Mouse (Mus musculus): ENCODE data around the gene Vstm4. TPM values are rescaled to one million over a fixed set of nuclear protein-coding genes. Genes with fewer than 3 reads are reported as not detected.

Vstm4 gene
- polyA plus RNA-seq, 1 experiment from 2014 or later = 38.5 TPM

DNA sequence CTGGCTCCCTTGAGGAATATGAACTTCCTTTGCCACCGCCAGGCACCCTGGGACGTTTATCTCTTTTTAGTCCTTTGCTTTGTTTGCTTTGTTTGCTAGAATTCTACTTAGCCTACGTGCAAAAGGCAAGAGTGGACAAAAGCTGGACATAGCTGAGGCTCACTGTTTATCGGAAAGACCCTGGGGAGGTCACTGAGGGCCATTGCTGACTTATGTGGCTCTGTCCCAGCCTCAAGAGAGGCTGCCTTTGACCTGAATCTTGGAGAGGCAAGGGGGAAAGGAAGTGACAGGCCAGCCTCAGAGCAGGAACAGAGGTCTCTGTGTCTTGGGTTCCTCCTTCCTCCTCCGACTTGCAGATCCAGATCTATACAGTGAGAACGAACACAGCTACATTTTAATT lies 21.0 kb downstream of the Vstm4 start:
- H3K27ac ChIP-seq (ENCODE audit: low read length) = no peak overlapping the region

DNA sequence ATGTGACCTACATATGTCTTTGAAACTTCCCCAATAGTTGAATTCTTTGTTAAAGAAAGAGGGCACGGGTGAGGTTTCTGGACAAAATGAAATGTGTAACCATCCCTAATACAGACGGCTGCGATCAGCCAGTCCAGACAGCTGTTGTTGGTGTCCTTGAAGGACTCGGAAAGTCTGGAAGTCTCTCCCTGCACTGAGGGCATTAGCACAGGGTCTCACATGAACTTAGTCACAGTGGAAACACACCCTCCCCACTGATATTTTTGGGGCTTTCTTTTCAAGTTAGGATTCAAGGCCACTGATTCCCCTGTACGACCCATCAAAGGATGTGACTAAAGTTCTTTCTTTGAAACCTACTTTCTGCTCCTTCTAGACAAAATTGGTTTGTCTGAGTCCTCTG lies 23.8 kb downstream of the Vstm4 start:
- Histone ChIP-seq H3K9ac (ENCODE audit: low read length) (no peak overlapping the region), H3K4me3 (replicated peaks; ENCODE audit: low read length) (no peak overlapping the region), H3K36me3 (ENCODE audit: control insufficient read depth, insufficient read depth, low read length) (no peaks in the 10 kb centered on the region), H3K4me1 (ENCODE audit: control insufficient read depth, insufficient read depth, low read length) (peaks cover 5% of the 10 kb centered on the region), H3K9me3 (replicated peaks; ENCODE audit: control insufficient read depth, low read length) (no peaks in the 10 kb centered on the region), H3K27ac (ENCODE audit: low read length) (no peak overlapping the region), H3K4me2 (ENCODE audit: low read depth, low read length) (no peak overlapping the region), H3K27me3 (ENCODE audit: control insufficient read depth, insufficient read depth, low read length) (no peaks in the 10 kb centered on the region)
- ATAC-seq (ENCODE audit: insufficient read depth, low FRiP score) = no peak
- 74% methylated on average over 5 of the region's 5 CpGs for WGBS

More for the DNA sequence above, 21.0 kb downstream of the Vstm4 start:
- no peak overlapping the region for H3K4me3 ChIP-seq (replicated peaks; ENCODE audit: low read length)
- H3K9me3 ChIP-seq (replicated peaks; ENCODE audit: control insufficient read depth, low read length) = no peaks in the 10 kb centered on the region
- H3K4me2 ChIP-seq (ENCODE audit: low read depth, low read length) = no peak overlapping the region
- H3K4me1 ChIP-seq (ENCODE audit: control insufficient read depth, insufficient read depth, low read length) = peaks cover 7% of the 10 kb centered on the region
- WGBS = 46% methylated on average over 6 of the region's 6 CpGs
- no peaks in the 10 kb centered on the region for H3K36me3 ChIP-seq (ENCODE audit: control insufficient read depth, insufficient read depth, low read length)
- ATAC-seq (ENCODE audit: insufficient read depth, low FRiP score) = no peak
- no peaks in the 10 kb centered on the region for H3K27me3 ChIP-seq (ENCODE audit: control insufficient read depth, insufficient read depth, low read length)
- H3K9ac ChIP-seq (ENCODE audit: low read length) = no peak overlapping the region

DNA sequence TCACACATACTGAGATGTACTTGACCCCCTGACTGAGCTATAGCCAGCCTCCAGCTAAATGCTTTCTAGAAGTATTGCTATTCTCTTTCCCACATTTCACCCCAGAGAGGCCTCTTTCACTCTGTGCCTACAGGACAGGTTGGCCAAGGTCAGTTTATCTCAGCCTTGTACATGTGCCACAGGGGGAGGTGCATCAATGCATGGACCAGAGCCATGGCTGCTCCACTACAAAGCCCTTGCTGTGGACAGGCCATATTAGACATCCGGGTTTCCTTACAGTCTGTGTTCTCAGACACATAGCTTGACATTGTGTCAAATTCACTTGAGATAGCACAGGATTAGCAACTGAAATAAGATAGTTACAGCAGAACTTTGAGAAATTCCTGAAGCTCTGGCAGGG lies 25.1 kb downstream of the Vstm4 start:
- no peak overlapping the region for H3K9ac ChIP-seq (ENCODE audit: low read length)
- no peak overlapping the region for H3K27ac ChIP-seq (ENCODE audit: low read length)
- peaks cover 5% of the 10 kb centered on the region for H3K4me1 ChIP-seq (ENCODE audit: control insufficient read depth, insufficient read depth, low read length)
- no peaks in the 10 kb centered on the region for H3K27me3 ChIP-seq (ENCODE audit: control insufficient read depth, insufficient read depth, low read length)
- H3K4me2 ChIP-seq (ENCODE audit: low read depth, low read length) = no peak overlapping the region
- H3K36me3 ChIP-seq (ENCODE audit: control insufficient read depth, insufficient read depth, low read length) = no peaks in the 10 kb centered on the region
- ATAC-seq (ENCODE audit: insufficient read depth, low FRiP score) = no peak
- H3K4me3 ChIP-seq (replicated peaks; ENCODE audit: low read length) = no peak overlapping the region
- WGBS = 66% methylated on average over 1 of the region's 1 CpGs
- no peaks in the 10 kb centered on the region for H3K9me3 ChIP-seq (replicated peaks; ENCODE audit: control insufficient read depth, low read length)

DNA sequence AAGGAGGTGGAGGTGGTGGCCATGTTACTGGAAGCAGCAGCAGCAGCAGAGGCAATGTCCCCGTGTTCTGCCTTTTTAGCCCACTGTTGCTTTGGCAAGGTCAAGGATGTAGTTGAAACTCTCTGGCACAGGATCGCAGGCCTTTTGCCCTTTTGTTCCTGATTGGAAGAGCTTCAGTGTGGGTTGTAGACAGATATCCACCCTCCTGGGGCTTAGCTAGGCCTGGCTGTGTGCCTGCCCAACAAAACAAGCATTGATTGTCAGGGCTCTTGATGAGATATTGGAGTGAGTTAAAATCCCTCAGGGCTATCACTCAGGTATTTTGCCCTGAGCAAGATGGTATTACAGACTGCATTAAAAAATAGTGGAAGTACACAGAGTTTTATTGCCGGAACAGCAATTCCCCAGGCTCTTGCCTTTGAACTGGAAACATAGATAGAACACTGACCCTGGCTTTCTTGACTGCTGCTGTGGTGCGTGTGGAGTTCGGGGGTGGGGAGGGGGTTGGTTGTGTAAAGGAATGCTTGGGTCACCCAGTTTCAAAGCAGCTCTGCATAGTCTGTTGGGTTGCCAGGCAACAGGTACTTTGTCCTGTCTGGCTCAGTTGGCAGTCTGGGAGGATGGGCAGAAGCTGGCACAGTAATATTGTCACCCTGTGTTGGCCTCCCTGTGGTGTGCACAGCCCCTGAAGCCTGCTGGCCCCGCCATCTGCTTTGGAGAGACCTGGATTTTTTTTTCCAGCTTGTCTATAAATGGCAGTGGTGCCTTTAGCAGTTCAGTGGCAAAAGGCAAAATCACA lies 32.5 kb downstream of the Vstm4 start:
- no peaks in the 10 kb centered on the region for H3K27me3 ChIP-seq (ENCODE audit: control insufficient read depth, insufficient read depth, low read length)
- no peaks in the 10 kb centered on the region for H3K36me3 ChIP-seq (ENCODE audit: control insufficient read depth, insufficient read depth, low read length)
- no peaks in the 10 kb centered on the region for H3K9me3 ChIP-seq (replicated peaks; ENCODE audit: control insufficient read depth, low read length)
- H3K4me3 ChIP-seq (replicated peaks; ENCODE audit: low read length) = no peak overlapping the region
- WGBS = 47% methylated on average over 6 of the region's 6 CpGs
- no peak overlapping the region for H3K4me2 ChIP-seq (ENCODE audit: low read depth, low read length)
- ATAC-seq (ENCODE audit: insufficient read depth, low FRiP score) = no peak
- no peak overlapping the region for H3K9ac ChIP-seq (ENCODE audit: low read length)
- 0 out of 2 replicates have a peak, but pooled peaks cover 3% of the 10 kb centered on the region for H3K4me1 ChIP-seq (ENCODE audit: control insufficient read depth, insufficient read depth, low read length)
- no peak overlapping the region for H3K27ac ChIP-seq (ENCODE audit: low read length)

DNA sequence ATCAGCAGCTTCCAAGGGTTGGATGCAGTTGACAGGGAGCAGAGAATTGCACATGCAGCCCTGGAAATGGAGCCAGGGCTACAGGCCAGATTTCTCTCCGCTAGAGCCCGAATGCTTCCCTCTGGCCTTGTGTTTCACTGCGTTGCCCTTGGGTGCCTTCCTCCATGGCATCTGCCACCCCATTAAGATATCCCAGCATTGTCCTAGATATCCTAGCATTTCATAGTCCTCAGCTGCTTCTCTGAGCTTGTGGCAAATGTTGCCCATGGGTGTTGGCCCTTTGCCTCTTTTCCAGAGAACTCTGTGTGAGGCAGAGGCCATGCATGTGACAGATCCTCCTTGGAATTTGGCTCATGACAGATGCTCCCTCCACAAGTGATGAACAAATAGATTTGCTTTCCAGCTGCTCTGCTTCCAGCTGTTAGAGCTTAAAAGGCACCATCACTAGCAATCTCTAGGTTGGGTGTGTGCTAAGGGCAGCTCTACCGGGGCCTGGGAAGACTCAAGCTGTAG lies 37.8 kb downstream of the Vstm4 start:
- H3K4me3 ChIP-seq (replicated peaks; ENCODE audit: low read length) = no peak overlapping the region
- WGBS = 66% methylated on average over 4 of the region's 4 CpGs
- H3K9me3 ChIP-seq (replicated peaks; ENCODE audit: control insufficient read depth, low read length) = no peaks in the 10 kb centered on the region
- no peak overlapping the region for H3K4me2 ChIP-seq (ENCODE audit: low read depth, low read length)
- H3K27ac ChIP-seq (ENCODE audit: low read length) = no peak overlapping the region
- H3K4me1 ChIP-seq (ENCODE audit: control insufficient read depth, insufficient read depth, low read length) = no peaks in the 10 kb centered on the region
- no peaks in the 10 kb centered on the region for H3K27me3 ChIP-seq (ENCODE audit: control insufficient read depth, insufficient read depth, low read length)
- H3K9ac ChIP-seq (ENCODE audit: low read length) = no peak overlapping the region
- peak; percentile 40; the same call in 1 of the 2 replicates for ATAC-seq (ENCODE audit: insufficient read depth, low FRiP score)
- H3K36me3 ChIP-seq (ENCODE audit: control insufficient read depth, insufficient read depth, low read length) = no peaks in the 10 kb centered on the region

DNA sequence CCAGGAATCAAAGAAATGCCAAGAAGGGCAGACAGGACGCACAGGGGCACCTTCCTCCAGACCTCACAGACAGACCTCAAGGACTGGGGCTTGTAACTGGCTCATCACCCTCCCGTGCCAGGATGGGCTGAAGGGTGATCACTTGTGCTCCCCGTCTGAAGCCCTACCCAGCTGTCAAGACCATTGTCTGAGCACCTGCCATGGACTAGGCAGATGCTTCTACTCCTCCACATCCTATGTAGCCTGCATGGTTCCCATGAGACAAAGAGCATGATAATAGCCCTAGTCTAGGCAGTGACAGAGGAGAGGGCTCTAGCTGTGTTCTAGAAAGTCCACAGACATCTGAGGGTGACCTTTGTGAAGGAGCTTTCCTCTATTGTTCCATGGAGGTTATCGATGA lies 38.3 kb downstream of the Vstm4 start:
- 86% methylated on average over 4 of the region's 4 CpGs for WGBS

DNA sequence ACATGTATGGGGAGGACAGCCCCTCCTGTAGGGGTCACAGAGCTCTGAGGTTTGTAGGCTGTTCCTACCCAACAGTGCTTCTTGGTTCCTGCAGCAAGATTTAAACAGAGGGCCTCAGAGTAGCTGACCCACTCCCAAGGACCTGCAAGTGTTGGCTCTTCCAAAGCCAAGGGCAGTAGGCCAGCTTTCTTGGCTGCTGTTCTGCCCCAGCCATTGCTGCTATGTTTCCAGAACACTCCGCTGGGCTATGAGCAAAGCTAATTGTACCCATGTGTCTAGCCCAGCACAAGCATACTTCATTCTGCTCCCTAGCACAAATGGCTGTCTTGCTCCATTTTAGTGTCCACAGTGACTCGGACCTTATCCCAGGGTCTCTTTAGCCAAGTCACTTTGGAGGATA lies 40.3 kb downstream of the Vstm4 start:
- no peak for ATAC-seq (ENCODE audit: insufficient read depth, low FRiP score)
- Histone ChIP-seq H3K27ac (ENCODE audit: low read length) (no peak overlapping the region), H3K4me1 (ENCODE audit: control insufficient read depth, insufficient read depth, low read length) (no peaks in the 10 kb centered on the region), H3K4me3 (replicated peaks; ENCODE audit: low read length) (no peak overlapping the region), H3K36me3 (ENCODE audit: control insufficient read depth, insufficient read depth, low read length) (no peaks in the 10 kb centered on the region), H3K4me2 (ENCODE audit: low read depth, low read length) (no peak overlapping the region), H3K27me3 (ENCODE audit: control insufficient read depth, insufficient read depth, low read length) (no peaks in the 10 kb centered on the region), H3K9me3 (replicated peaks; ENCODE audit: control insufficient read depth, low read length) (no peaks in the 10 kb centered on the region), H3K9ac (ENCODE audit: low read length) (no peak overlapping the region)
- 83% methylated on average over 2 of the region's 2 CpGs for WGBS

More for the DNA sequence above, 38.3 kb downstream of the Vstm4 start:
- Histone ChIP-seq H3K9me3 (replicated peaks; ENCODE audit: control insufficient read depth, low read length) (no peaks in the 10 kb centered on the region), H3K4me3 (replicated peaks; ENCODE audit: low read length) (no peak overlapping the region), H3K27ac (ENCODE audit: low read length) (no peak overlapping the region), H3K4me1 (ENCODE audit: control insufficient read depth, insufficient read depth, low read length) (no peaks in the 10 kb centered on the region), H3K9ac (ENCODE audit: low read length) (no peak overlapping the region), H3K27me3 (ENCODE audit: control insufficient read depth, insufficient read depth, low read length) (no peaks in the 10 kb centered on the region), H3K36me3 (ENCODE audit: control insufficient read depth, insufficient read depth, low read length) (no peaks in the 10 kb centered on the region), H3K4me2 (ENCODE audit: low read depth, low read length) (no peak overlapping the region)
- no peak for ATAC-seq (ENCODE audit: insufficient read depth, low FRiP score)

DNA sequence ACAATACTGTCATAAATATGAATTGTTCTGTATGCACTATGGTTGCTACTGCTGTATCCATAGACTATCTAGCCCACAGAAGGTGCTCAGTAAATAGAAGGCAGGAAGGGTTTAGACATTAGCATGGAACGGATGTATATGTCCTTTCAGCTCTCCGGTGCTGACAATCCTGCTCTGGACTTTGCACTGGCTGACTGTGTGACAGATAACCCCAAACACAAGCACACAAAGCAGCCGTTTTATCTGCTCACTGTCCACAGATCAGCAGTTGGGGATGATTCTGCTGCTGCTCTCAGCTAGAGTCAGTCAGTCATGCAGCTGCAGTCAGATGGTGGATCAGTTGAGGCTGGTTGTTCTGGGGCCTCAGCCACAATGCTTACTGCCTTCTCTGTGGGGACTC lies 46.6 kb downstream of the Vstm4 start:
- Histone ChIP-seq H3K27ac (ENCODE audit: low read length) (no peak overlapping the region), H3K9me3 (replicated peaks; ENCODE audit: control insufficient read depth, low read length) (no peaks in the 10 kb centered on the region), H3K36me3 (ENCODE audit: control insufficient read depth, insufficient read depth, low read length) (no peaks in the 10 kb centered on the region), H3K4me1 (ENCODE audit: control insufficient read depth, insufficient read depth, low read length) (no peaks in the 10 kb centered on the region), H3K27me3 (ENCODE audit: control insufficient read depth, insufficient read depth, low read length) (no peaks in the 10 kb centered on the region), H3K9ac (ENCODE audit: low read length) (no peak overlapping the region), H3K4me3 (replicated peaks; ENCODE audit: low read length) (no peak overlapping the region), H3K4me2 (ENCODE audit: low read depth, low read length) (no peak overlapping the region)
- WGBS = 46% methylated on average over 3 of the region's 3 CpGs
- ATAC-seq (ENCODE audit: insufficient read depth, low FRiP score) = no peak

DNA sequence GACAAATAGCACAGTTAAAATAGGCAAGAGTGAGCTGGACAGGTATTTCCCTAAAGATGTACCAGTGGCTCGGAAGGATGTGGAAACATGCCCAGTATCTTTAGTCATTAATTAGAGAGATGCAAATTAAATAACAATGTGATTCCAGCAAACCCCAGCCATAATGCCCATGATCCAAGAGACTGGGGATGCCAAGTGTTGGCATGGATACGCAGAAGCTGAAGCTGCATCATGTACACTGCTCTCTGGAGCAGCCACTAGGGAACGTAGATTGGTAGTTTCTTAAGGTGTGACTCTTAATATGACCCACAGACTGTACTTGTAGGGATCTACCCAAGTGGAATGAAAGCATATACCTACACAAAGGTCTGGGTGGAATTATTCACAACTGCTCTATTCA lies 50.0 kb downstream of the Vstm4 start:
- Histone ChIP-seq H3K27ac (ENCODE audit: low read length) (no peak overlapping the region), H3K4me2 (ENCODE audit: low read depth, low read length) (no peak overlapping the region), H3K9me3 (replicated peaks; ENCODE audit: control insufficient read depth, low read length) (no peaks in the 10 kb centered on the region), H3K4me1 (ENCODE audit: control insufficient read depth, insufficient read depth, low read length) (peaks cover 4% of the 10 kb centered on the region; the same call in 1 of the 2 replicates), H3K36me3 (ENCODE audit: control insufficient read depth, insufficient read depth, low read length) (no peaks in the 10 kb centered on the region), H3K4me3 (replicated peaks; ENCODE audit: low read length) (no peak overlapping the region), H3K27me3 (ENCODE audit: control insufficient read depth, insufficient read depth, low read length) (no peaks in the 10 kb centered on the region), H3K9ac (ENCODE audit: low read length) (no peak overlapping the region)
- no peak for ATAC-seq (ENCODE audit: insufficient read depth, low FRiP score)
- 69% methylated on average over 3 of the region's 3 CpGs for WGBS

All from stomach, embryonic 16.5 days (tissue).